Mouse (Mus musculus) ovary, adult 18-20 months (tissue): ENCODE data around the gene Fbxw10.

Source experiments
- DNase-seq: peaks from one replicate; pipeline ENCODE4 v3.0.0; 2022; ENCODE audit warnings: low spot score, mixed read lengths

The Fbxw10 gene

DNA sequence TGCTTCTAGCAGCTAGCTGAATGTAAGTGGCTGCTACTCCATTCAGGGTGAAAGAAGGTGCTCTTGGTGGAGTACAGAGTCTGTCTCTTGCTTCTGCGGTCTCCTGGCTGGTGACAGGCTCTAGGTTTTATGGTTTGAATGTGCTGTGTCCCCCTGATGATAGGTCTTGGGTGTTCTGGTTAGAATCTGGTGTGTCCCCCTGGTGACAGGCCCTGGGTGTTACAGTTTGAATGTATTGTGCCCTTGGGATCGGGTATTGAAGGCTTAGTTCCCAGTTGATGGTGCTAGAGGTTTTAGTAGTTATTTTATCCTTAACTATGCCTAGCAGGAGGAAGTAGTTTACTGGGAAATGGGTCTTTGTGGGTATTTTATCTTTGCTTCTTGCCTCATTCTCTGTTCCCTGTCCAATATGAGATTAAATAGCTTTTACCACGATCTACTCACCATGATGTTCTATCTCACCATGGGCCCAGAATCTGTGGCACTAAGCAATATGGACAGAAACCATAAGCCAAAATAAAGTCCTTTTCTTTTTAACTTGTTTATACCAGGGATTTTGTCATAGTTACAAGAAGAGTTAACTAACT, 62.9 kb downstream of the Fbxw10 start:
- DNase-seq: no peak

- DNase-seq: no peak
These were observed 64.5 kb downstream of the Fbxw10 start for GRCm38 (mm10) chr11:62911362-62911761.

DNA sequence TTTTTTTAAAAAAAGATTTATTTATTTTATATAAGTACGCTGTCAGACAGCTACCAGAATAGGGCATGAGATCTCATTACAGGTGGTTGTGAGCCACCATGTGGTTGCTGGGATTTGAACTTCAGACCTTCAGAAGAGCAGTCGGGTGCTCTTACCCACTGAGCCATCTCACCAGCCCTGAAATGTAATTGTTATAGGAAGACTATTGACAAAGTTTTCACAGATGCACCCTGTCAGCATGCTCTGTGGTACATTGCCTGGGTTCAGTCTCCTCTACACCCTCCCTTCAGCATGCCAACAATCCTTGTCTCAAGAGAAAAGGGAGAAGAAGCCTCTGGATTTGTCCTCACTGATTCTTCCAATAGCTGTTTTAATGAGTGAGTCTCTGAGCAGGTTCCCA, 66.3 kb downstream of the Fbxw10 start:
- DNase-seq: no peak

DNA sequence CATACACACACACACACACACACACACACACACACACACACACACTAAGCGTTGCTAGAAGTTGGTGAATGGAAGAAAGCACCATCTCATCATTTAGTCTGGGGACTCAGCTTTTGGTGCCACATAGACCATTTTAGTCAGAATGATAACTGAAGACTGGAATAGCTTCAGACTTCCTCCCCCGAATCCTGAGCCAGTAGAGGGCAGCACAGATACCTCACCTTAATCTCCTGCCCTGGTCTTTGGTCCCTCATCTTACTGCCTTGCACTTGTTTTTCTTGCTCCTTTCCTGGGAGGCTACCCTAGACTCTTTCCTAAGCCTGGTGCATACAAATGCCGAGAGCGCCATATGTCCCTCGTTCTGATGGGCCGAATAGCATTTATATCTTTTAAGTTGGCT, 67.7 kb downstream of the Fbxw10 start:
- DNase-seq: no peak

GRCm38 (mm10) chr11:62915486-62915885, 68.6 kb downstream of the Fbxw10 start:
- no peak for DNase-seq

DNA sequence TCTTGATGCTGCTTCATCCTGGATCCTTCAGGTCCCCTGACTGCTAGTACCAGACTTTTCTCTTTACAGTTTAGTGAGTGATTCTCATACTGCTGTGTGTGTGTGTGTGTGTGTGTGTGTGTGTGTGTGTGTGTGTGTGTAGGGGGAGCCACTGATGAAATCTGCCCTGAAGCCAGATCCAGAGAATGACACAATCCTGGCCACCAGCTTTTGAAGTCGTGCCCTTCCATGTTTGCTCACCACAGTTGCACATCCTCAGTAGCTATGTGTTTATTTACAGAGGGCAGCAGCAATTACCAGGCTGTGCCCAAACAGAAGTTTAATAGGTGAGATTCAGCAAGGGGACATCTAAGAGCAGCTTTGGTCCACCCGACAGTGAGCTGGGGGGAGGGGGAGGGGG, 69.9 kb downstream of the Fbxw10 start:
- DNase-seq: no peak

- DNase-seq: no peak
These were observed 73.3 kb downstream of the Fbxw10 start for GRCm38 (mm10) chr11:62919946-62920742.

DNA sequence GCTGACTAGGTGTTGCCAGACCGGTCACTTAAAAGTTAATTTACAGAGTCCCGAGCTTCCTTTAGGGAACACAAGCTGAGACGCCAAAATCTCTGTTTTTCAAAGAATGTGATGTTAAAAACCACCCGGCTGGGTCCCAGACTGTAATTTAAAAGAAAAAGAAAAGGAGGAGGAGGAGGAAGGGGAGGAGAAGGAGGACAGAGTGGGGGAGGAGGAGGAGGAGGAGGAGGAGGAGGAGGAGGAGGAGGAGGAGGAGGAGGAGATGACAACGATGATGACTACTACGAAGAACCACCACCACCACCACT, 73.8 kb downstream of the Fbxw10 start:
- DNase-seq: no peak

GRCm38 (mm10) chr11:62921052-62921977, 74.4 kb downstream of the Fbxw10 start:
- DNase-seq: peak; percentile 89

GRCm38 (mm10) chr11:62924091-62924761, 77.4 kb downstream of the Fbxw10 start:
- no peak for DNase-seq
